Mouse (Mus musculus): ENCODE results near the gene Sbno2.

DNA sequence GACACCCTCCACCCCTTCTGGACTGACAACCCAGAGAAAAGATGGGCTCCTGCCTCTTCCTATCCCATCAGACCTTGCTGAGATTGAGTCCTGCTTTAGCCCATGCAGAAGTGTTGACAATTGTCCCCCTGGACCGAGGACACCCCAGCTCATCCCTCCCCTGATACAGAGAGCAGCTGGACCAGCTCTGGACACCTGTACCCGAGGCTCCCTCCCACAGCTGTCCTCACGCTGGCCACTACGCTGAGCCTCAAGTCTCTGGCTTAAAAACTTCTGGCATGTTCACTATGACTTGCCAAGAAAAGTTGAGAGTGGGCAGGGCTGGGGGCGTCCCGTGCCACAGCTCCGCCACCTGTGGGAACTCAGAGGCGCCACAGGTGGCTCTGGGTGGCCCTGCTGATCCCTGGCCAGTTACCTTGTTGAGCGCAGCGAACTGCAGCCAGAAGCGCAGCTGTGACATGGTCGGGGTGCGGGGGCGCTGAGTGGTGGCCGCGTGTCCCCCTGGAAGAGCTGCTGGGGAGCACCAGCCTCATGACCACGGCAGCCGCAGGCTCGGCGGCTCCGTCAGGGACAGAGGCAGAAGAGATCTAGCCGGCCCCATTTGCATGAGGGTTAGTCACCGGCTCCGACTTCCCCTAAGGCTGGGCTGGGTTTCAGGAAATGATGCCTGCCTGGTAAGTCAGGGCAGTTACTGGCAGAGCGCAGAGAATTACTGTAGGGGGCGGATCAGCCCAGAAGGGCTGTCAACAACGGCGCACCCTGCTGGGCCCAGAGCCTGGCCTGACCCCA, 30.4 kb downstream of the Sbno2 start:
- TF ChIP-seq POLR2A (IDR thresholded peaks at IDR 0.05; ENCODE audit: insufficient read length, low read depth) (no peak), USF1 (IDR thresholded peaks at IDR 0.05; ENCODE audit: low read depth) (no peak), MYOD1 (IDR thresholded peaks at IDR 0.05; ENCODE audit: control insufficient read depth in 1 of 3, insufficient read length in 2 of 3, low read depth in 2 of 3) (peak in 1 of 3 experiments; percentile 55), TCF12 (IDR thresholded peaks at IDR 0.05; ENCODE audit: insufficient read depth, poor library complexity, severe bottlenecking) (peak; percentile 4), MAX (IDR thresholded peaks at IDR 0.05; ENCODE audit: low read depth) (no peak), TCF3 (IDR thresholded peaks at IDR 0.05; ENCODE audit: insufficient read length, low read depth) (no peak)
